Mouse (Mus musculus): ENCODE data around the gene Clasp1. TPM values are rescaled to one million over a fixed set of nuclear protein-coding genes. Genes with fewer than 3 reads are reported as not detected.

The Clasp1 gene
- polyA plus RNA-seq, 1 experiment from 2014 or later, result 38.2 TPM

DNA sequence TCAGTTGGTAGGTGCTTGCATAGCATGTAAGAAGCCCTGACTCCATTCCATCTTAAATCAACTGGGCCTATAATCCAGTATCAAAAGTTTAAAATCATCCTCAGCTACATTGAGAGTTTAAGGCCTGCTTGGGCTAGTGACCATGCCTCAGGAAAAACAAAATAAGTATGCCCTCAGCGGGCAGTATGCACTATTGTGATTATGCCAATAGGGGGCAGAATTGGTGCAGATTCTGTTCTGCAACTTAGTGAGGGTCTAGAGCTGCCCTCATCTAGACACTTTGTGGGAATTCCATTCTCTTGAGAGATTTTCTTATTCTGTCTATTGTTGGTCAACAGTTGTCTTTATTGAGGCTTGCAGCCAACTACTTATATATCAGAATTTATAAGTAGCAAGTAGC lies 116.9 kb downstream of the Clasp1 start:
- no peak for ATAC-seq (ENCODE audit: low FRiP score, low TSS enrichment)
- H3K27ac ChIP-seq (ENCODE audit: low read length), result no peak overlapping the region
- no peak overlapping the region for H3K9ac ChIP-seq (replicated peaks; ENCODE audit: low read length)
- no peaks in the 10 kb centered on the region for H3K27me3 ChIP-seq (ENCODE audit: insufficient read depth, low read length)
- 90% methylated on average over 1 of the region's 1 CpGs for WGBS
- no peaks in the 10 kb centered on the region for H3K4me1 ChIP-seq (ENCODE audit: insufficient read depth, low read length)
- H3K36me3 ChIP-seq (ENCODE audit: insufficient read depth, low read length), result peaks cover 84% of the 10 kb centered on the region
- H3K9me3 ChIP-seq (ENCODE audit: low read length), result no peaks in the 10 kb centered on the region
- no peak overlapping the region for H3K4me2 ChIP-seq (replicated peaks; ENCODE audit: low read depth, low read length)
- no peak overlapping the region for H3K4me3 ChIP-seq (ENCODE audit: low read length)

GRCm38 (mm10) chr1:118510996-118511395 lies 122.1 kb downstream of the Clasp1 start:
- H3K36me3 ChIP-seq (ENCODE audit: insufficient read depth, low read length), result peaks cover 78% of the 10 kb centered on the region
- no peak for ATAC-seq (ENCODE audit: low FRiP score, low TSS enrichment)
- H3K4me3 ChIP-seq (ENCODE audit: low read length), result no peak overlapping the region
- no peaks in the 10 kb centered on the region for H3K9me3 ChIP-seq (ENCODE audit: low read length)
- H3K27me3 ChIP-seq (ENCODE audit: insufficient read depth, low read length), result no peaks in the 10 kb centered on the region
- no peaks in the 10 kb centered on the region for H3K4me1 ChIP-seq (ENCODE audit: insufficient read depth, low read length)
- H3K27ac ChIP-seq (ENCODE audit: low read length), result no peak overlapping the region
- H3K9ac ChIP-seq (replicated peaks; ENCODE audit: low read length), result no peak overlapping the region
- H3K4me2 ChIP-seq (replicated peaks; ENCODE audit: low read depth, low read length), result no peak overlapping the region
- 90% methylated on average over 3 of the region's 3 CpGs for WGBS

DNA sequence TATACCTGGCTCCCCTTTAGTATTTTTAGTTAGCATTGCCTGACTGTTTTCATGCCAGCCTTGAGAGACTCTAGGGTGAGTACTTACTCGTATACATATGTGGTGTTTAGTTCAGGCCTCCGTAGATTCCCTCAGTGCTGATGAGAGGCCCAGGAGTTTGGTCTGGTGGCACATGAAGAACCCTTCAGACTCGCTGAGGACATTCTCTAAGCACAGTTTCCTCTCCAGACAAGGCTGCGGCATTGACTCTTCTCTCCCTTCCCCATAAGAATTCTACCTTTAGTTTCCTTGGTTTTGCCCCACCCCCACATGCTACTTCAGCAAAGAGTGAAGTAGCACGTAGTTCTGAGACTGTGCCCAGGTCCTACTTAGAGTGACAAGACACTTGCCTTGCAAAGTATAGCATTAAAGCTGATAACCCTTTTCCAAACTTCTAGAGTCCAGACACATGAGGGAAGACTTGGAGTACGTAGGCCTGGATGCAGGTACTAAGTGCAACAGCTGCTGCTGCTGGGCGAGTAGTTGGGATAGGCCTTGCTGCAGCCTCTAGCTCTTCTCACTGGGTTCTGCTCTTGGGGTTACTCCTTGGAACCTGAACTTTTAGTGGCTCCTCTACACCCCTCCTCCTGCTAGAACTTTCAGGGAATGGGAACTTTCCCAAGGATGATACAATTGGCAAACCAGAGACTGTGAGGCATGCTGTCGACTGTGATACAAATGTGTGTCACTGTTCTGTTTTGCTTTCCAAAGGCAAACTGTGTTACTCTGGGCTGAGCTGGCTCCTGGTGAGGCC lies 123.1 kb downstream of the Clasp1 start:
- Histone ChIP-seq H3K27me3 (ENCODE audit: insufficient read depth, low read length) (no peaks in the 10 kb centered on the region), H3K9me3 (ENCODE audit: low read length) (no peaks in the 10 kb centered on the region), H3K4me3 (ENCODE audit: low read length) (no peak overlapping the region), H3K27ac (ENCODE audit: low read length) (no peak overlapping the region), H3K36me3 (ENCODE audit: insufficient read depth, low read length) (peaks cover 71% of the 10 kb centered on the region), H3K9ac (replicated peaks; ENCODE audit: low read length) (no peak overlapping the region), H3K4me1 (ENCODE audit: insufficient read depth, low read length) (no peaks in the 10 kb centered on the region), H3K4me2 (replicated peaks; ENCODE audit: low read depth, low read length) (no peak overlapping the region)
- 91% methylated on average over 8 of the region's 8 CpGs for WGBS
- no peak for ATAC-seq (ENCODE audit: low FRiP score, low TSS enrichment)

DNA sequence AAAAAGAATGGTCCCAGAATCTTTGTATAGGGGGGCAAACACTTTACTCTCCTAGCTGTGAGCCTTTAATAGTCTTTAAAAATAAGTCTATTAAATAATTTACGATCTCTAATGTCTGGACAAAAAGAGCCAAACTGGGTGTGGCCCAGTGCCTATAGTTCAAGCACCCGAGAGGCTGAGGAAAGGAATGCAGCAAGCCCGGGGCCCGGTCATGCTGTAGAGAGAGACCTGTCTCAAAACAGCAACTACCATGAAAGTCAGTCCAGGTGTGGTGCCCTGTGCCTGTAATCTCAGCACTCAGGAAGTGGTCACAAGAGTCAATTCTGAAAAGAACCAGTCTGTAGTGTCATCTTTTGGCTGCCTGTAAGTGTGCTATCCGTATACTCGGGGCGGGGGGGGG lies 127.4 kb downstream of the Clasp1 start:
- no peak overlapping the region for H3K9ac ChIP-seq (replicated peaks; ENCODE audit: low read length)
- H3K4me3 ChIP-seq (ENCODE audit: low read length), result no peak overlapping the region
- no peaks in the 10 kb centered on the region for H3K27me3 ChIP-seq (ENCODE audit: insufficient read depth, low read length)
- H3K9me3 ChIP-seq (ENCODE audit: low read length), result no peaks in the 10 kb centered on the region
- H3K27ac ChIP-seq (ENCODE audit: low read length), result no peak overlapping the region
- H3K4me2 ChIP-seq (replicated peaks; ENCODE audit: low read depth, low read length), result no peak overlapping the region
- no peak for ATAC-seq (ENCODE audit: low FRiP score, low TSS enrichment)
- H3K36me3 ChIP-seq (ENCODE audit: insufficient read depth, low read length), result peaks cover 56% of the 10 kb centered on the region
- WGBS, result 76% methylated on average over 7 of the region's 7 CpGs
- H3K4me1 ChIP-seq (ENCODE audit: insufficient read depth, low read length), result no peaks in the 10 kb centered on the region

GRCm38 (mm10) chr1:118523161-118523560 lies 134.3 kb downstream of the Clasp1 start:
- Histone ChIP-seq H3K4me1 (ENCODE audit: insufficient read depth, low read length) (no peaks in the 10 kb centered on the region), H3K36me3 (ENCODE audit: insufficient read depth, low read length) (peaks cover 55% of the 10 kb centered on the region), H3K4me2 (replicated peaks; ENCODE audit: low read depth, low read length) (no peak overlapping the region), H3K9ac (replicated peaks; ENCODE audit: low read length) (no peak overlapping the region), H3K27me3 (ENCODE audit: insufficient read depth, low read length) (no peaks in the 10 kb centered on the region), H3K9me3 (ENCODE audit: low read length) (no peaks in the 10 kb centered on the region), H3K27ac (ENCODE audit: low read length) (no peak overlapping the region), H3K4me3 (ENCODE audit: low read length) (no peak overlapping the region)
- ATAC-seq (ENCODE audit: low FRiP score, low TSS enrichment), result no peak
- 72% methylated on average over 6 of the region's 6 CpGs for WGBS

DNA sequence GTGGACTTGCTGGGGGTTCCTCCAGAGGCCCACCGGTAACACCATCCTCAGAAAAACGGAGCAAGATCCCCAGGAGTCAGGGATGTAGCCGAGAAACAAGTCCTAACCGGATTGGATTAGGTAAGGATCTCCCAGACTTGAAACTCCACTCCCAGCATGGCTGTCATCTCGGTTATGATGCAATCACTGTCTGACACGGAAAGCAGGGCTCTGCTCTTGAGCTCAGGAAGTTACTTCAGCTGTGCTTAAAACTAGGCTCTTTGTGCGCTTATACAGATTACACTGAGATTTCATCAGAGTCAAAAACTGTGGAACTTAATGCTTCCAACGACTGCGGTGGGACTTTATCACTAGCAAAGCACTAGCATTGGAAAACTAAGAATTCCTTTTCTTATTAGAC lies 136.5 kb downstream of the Clasp1 start:
- no peaks in the 10 kb centered on the region for H3K4me1 ChIP-seq (ENCODE audit: insufficient read depth, low read length)
- 92% methylated on average over 9 of the region's 9 CpGs for WGBS
- H3K27ac ChIP-seq (ENCODE audit: low read length), result no peak overlapping the region
- ATAC-seq (ENCODE audit: low FRiP score, low TSS enrichment), result no peak
- H3K4me3 ChIP-seq (ENCODE audit: low read length), result no peak overlapping the region
- no peak overlapping the region for H3K4me2 ChIP-seq (replicated peaks; ENCODE audit: low read depth, low read length)
- no peak overlapping the region for H3K9ac ChIP-seq (replicated peaks; ENCODE audit: low read length)
- H3K9me3 ChIP-seq (ENCODE audit: low read length), result peaks cover 5% of the 10 kb centered on the region; the same call in 1 of the 2 replicates
- H3K27me3 ChIP-seq (ENCODE audit: insufficient read depth, low read length), result no peaks in the 10 kb centered on the region
- H3K36me3 ChIP-seq (ENCODE audit: insufficient read depth, low read length), result peaks cover 61% of the 10 kb centered on the region

- Histone ChIP-seq H3K9me3 (ENCODE audit: low read length) (peaks cover 5% of the 10 kb centered on the region; the same call in 1 of the 2 replicates), H3K4me2 (replicated peaks; ENCODE audit: low read depth, low read length) (no peak overlapping the region), H3K4me3 (ENCODE audit: low read length) (no peak overlapping the region), H3K27ac (ENCODE audit: low read length) (no peak overlapping the region), H3K36me3 (ENCODE audit: insufficient read depth, low read length) (peaks cover 61% of the 10 kb centered on the region), H3K27me3 (ENCODE audit: insufficient read depth, low read length) (no peaks in the 10 kb centered on the region), H3K4me1 (ENCODE audit: insufficient read depth, low read length) (no peaks in the 10 kb centered on the region), H3K9ac (replicated peaks; ENCODE audit: low read length) (no peak overlapping the region)
- no peak for ATAC-seq (ENCODE audit: low FRiP score, low TSS enrichment)
- WGBS, result 95% methylated on average over 1 of the region's 1 CpGs
Observed at GRCm38 (mm10) chr1:118529213-118529612, 140.4 kb downstream of the Clasp1 start.

DNA sequence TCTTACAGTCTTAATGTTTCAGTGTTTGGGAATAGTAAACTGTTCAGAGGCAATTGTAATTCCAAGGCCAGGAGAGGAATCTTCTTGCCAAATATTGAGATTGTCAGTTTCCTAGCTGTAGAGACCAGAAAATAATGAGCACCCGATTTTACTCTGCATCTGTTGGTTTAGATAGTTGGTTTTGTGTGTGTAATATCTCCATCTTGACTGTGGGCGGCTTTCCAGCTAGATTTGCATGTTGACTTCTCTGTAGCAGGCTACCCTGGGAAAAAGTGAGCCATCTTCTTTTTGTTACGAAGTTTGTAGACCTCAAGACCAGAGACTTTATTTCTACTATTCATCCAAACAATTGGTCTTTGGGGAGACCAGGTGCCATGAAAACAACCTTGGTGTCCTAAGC lies 142.4 kb downstream of the Clasp1 start:
- Histone ChIP-seq H3K27me3 (ENCODE audit: insufficient read depth, low read length) (no peaks in the 10 kb centered on the region), H3K4me2 (replicated peaks; ENCODE audit: low read depth, low read length) (no peak overlapping the region), H3K9ac (replicated peaks; ENCODE audit: low read length) (no peak overlapping the region), H3K4me1 (ENCODE audit: insufficient read depth, low read length) (no peaks in the 10 kb centered on the region), H3K36me3 (ENCODE audit: insufficient read depth, low read length) (peaks cover 57% of the 10 kb centered on the region), H3K27ac (ENCODE audit: low read length) (no peak overlapping the region), H3K4me3 (ENCODE audit: low read length) (no peak overlapping the region), H3K9me3 (ENCODE audit: low read length) (peaks cover 5% of the 10 kb centered on the region; the same call in 1 of the 2 replicates)
- 91% methylated on average over 3 of the region's 3 CpGs for WGBS
- no peak for ATAC-seq (ENCODE audit: low FRiP score, low TSS enrichment)

- H3K9me3 ChIP-seq (ENCODE audit: low read length), result no peaks in the 10 kb centered on the region
- H3K4me1 ChIP-seq (ENCODE audit: insufficient read depth, low read length), result no peaks in the 10 kb centered on the region
- H3K9ac ChIP-seq (replicated peaks; ENCODE audit: low read length), result no peak overlapping the region
- no peak for ATAC-seq (ENCODE audit: low FRiP score, low TSS enrichment)
- H3K27ac ChIP-seq (ENCODE audit: low read length), result no peak overlapping the region
- WGBS, result 86% methylated on average over 15 of the region's 15 CpGs
- H3K27me3 ChIP-seq (ENCODE audit: insufficient read depth, low read length), result no peaks in the 10 kb centered on the region
- peaks cover 32% of the 10 kb centered on the region for H3K36me3 ChIP-seq (ENCODE audit: insufficient read depth, low read length)
- H3K4me2 ChIP-seq (replicated peaks; ENCODE audit: low read depth, low read length), result no peak overlapping the region
- H3K4me3 ChIP-seq (ENCODE audit: low read length), result no peak overlapping the region
Observed at GRCm38 (mm10) chr1:118536021-118536420, 147.2 kb downstream of the Clasp1 start.

- no peak for ATAC-seq (ENCODE audit: low FRiP score, low TSS enrichment)
- Histone ChIP-seq H3K4me1 (ENCODE audit: insufficient read depth, low read length) (no peaks in the 10 kb centered on the region), H3K4me3 (ENCODE audit: low read length) (no peak overlapping the region), H3K9ac (replicated peaks; ENCODE audit: low read length) (no peak overlapping the region), H3K9me3 (ENCODE audit: low read length) (no peaks in the 10 kb centered on the region), H3K36me3 (ENCODE audit: insufficient read depth, low read length) (peaks cover 41% of the 10 kb centered on the region), H3K4me2 (replicated peaks; ENCODE audit: low read depth, low read length) (no peak overlapping the region), H3K27me3 (ENCODE audit: insufficient read depth, low read length) (no peaks in the 10 kb centered on the region), H3K27ac (ENCODE audit: low read length) (no peak overlapping the region)
- 84% methylated on average over 6 of the region's 6 CpGs for WGBS
Observed at GRCm38 (mm10) chr1:118539046-118539445, 150.2 kb downstream of the Clasp1 start.

Data from kidney, embryonic 16.5 days (tissue).